Mouse (Mus musculus) stomach, embryonic 16.5 days (tissue): ENCODE results near the gene Diaph3. TPM values are rescaled to one million over a fixed set of nuclear protein-coding genes. Genes with fewer than 3 reads are reported as not detected.

ENCODE experiments used
- ATAC-seq: fragments of 200-750 bp; cut with Nextera tagmentation; 2 replicates; pipeline ENCODE4 v1.8.0; 2017; ENCODE audit warnings: moderate number of reproducible peaks, moderate TSS enrichment; ENCODE audit not compliant: insufficient read depth, low FRiP score
- H3K27ac ChIP-seq: fragments of 300-500 bp; sonication (generic); 2 replicates; pipeline ENCODE4 v1.5.1; 2014; ENCODE audit warnings: low read length
- H3K27me3 ChIP-seq: fragments of 300-500 bp; sonication (generic); 2 replicates; pipeline ENCODE4 v1.6.1; 2014; ENCODE audit warnings: low read length, control low read depth, mixed read lengths; ENCODE audit not compliant: control insufficient read depth, insufficient read depth
- H3K36me3 ChIP-seq: fragments of 300-500 bp; sonication (generic); 2 replicates; pipeline ENCODE4 v1.6.1; 2014; ENCODE audit warnings: low read length; ENCODE audit not compliant: control insufficient read depth, insufficient read depth
- H3K4me1 ChIP-seq: fragments of 300-500 bp; sonication (generic); 2 replicates; pipeline ENCODE4 v1.6.1; 2014; ENCODE audit warnings: low read length, control low read depth, mixed read lengths; ENCODE audit not compliant: control insufficient read depth, insufficient read depth
- H3K4me2 ChIP-seq: fragments of 300-500 bp; sonication (generic); 2 replicates; pipeline ENCODE4 v1.6.1; 2014; ENCODE audit warnings: low read depth, low read length, mixed read lengths
- H3K4me3 ChIP-seq: fragments of 300-500 bp; sonication (generic); replicated peaks from 2 replicates; pipeline ENCODE4 v1.5.1; 2014; ENCODE audit warnings: mild to moderate bottlenecking, low read length
- H3K9ac ChIP-seq: fragments of 300-500 bp; sonication (generic); 2 replicates; pipeline ENCODE4 v1.6.1; 2014; ENCODE audit warnings: low read length
- H3K9me3 ChIP-seq: fragments of 300-500 bp; sonication (generic); replicated peaks from 2 replicates; pipeline ENCODE4 v1.6.1; 2016; ENCODE audit warnings: low read length, control low read depth; ENCODE audit not compliant: control insufficient read depth
- WGBS: fragments of 180-500 bp; shearing (Covaris S2); extraction: QIAGEN DNeasy Blood & Tissue Kit; methylation state at CpG from one replicate; pipeline ENCODE4 v1.1.7; 2014; 5-methylcytosine and 5-hydroxymethylcytosine counted together
- polyA plus RNA-seq: library from polyadenylated mRNA; unstranded; fragments of >200 nt; fragmentation: Nextera tagmentation; extraction: Ambion mirVana; gene quantifications from 2 replicates; pipeline ENCODE4 v1.2.1, GENCODE M21; 2015

Diaph3 gene
- polyA plus RNA-seq, 1 experiment from 2014 or later = 9.4 TPM

DNA sequence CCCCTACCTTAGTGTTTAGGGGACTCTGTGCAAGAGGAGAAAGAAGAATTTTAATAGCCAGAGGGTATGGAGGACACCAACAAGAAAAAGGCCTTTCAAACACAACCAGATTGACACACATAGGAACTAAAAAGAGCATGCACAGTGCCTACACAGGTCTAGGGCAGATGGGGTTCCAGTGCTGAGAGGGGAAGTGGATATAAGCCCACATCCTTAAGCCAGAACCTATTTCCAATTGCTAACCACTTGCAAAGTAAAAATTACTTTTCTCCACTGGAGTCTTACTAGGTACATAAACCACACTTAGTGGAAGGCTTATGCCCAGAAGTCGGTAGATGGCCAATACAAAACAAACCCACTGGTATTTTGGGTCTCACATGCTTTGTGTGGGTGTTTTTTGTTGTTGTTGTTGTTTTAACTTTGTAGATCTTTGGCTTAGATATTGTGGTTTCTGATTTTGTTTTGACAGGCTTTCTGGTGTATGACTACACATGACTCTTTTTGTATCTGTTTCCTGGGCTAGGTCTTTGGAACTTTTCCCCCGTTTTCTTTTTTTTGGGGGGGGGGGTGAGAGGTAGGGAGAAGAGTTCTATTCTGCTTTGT is 426.8 kb downstream of the Diaph3 start:
- no peak for ATAC-seq
- H3K4me2 ChIP-seq = no peak overlapping the region
- 90% methylated on average over 2 of the region's 2 CpGs for WGBS

DNA sequence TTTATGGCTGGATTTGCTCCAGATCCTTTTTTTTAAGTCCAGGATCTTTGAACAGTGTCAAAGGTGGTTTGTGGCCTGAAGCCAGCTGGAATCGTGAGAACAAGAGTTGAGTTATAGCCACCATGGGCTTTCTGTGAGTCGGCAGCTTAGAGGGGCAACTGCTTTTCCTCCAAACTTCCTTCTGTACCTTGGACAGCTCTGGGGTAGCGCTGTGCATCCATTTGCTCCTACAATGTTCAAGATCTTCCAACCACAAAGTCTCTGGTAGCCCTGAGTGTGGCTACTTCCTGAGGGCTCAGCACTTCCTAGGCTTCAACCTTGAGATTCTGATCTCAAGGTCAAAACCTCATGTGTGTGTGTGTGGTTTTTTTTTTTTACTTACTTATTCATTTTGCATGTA is 437.0 kb downstream of the Diaph3 start:
- Histone ChIP-seq H3K9ac (no peak overlapping the region), H3K36me3 (no peaks in the 10 kb centered on the region)
- WGBS = 61% methylated on average over 3 of the region's 3 CpGs

More for the DNA sequence above, 426.8 kb downstream of the Diaph3 start:
- Histone ChIP-seq H3K27me3 (no peaks in the 10 kb centered on the region), H3K4me1 (no peaks in the 10 kb centered on the region), H3K27ac (no peak overlapping the region), H3K4me3 (no peak overlapping the region), H3K9me3 (no peaks in the 10 kb centered on the region), H3K9ac (no peak overlapping the region), H3K36me3 (no peaks in the 10 kb centered on the region)

DNA sequence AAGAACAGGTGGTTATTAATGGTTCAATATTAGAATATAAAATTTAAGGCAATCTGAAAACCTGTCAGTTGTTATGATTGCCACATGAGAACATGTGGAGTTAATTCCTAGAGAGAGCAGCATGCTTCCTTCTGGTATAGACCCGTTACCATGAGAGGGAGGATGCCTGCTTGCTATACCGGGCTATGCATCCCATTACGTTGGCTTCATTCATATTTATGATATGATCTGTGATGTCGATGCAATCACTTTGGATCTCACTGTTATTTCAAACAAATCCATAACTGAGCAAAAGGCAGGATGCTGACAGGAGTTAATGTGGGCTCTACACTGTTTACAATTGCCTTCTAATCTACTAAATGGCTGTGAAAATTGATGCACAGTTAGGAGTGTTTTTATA is 439.9 kb downstream of the Diaph3 start:
- H3K36me3 ChIP-seq = no peaks in the 10 kb centered on the region
- no peak overlapping the region for H3K4me2 ChIP-seq
- WGBS = 76% methylated on average over 4 of the region's 4 CpGs
- no peaks in the 10 kb centered on the region for H3K4me1 ChIP-seq
- H3K27me3 ChIP-seq = no peaks in the 10 kb centered on the region
- H3K9me3 ChIP-seq = no peaks in the 10 kb centered on the region
- H3K4me3 ChIP-seq = no peak overlapping the region
- no peak for ATAC-seq
- H3K9ac ChIP-seq = no peak overlapping the region
- H3K27ac ChIP-seq = no peak overlapping the region

More for the DNA sequence above, 437.0 kb downstream of the Diaph3 start:
- Histone ChIP-seq H3K9me3 (no peaks in the 10 kb centered on the region), H3K4me2 (no peak overlapping the region), H3K27me3 (no peaks in the 10 kb centered on the region), H3K4me1 (no peaks in the 10 kb centered on the region), H3K27ac (no peak overlapping the region), H3K4me3 (no peak overlapping the region)
- ATAC-seq = no peak

DNA sequence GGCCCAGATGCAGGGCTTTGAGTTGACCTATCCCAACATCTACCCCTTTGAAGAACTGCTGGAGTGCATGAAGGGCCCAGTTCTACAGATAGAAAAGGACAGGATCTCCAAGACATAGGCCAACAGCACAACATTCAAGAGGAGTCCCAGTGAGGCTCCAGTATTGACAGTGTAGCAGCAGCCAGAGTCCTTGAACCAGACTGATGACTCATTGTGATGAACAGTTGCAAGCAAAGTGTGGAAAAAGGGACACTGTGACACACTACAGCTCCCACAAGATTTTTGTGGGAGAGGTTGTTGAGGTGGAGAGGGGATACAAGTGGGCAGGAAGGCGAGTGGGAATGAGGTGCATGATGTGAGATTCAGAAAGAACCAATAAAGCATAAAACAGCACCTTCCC is 443.1 kb downstream of the Diaph3 start:
- no peak overlapping the region for H3K4me3 ChIP-seq
- 87% methylated on average over 1 of the region's 1 CpGs for WGBS
- H3K36me3 ChIP-seq = no peaks in the 10 kb centered on the region
- H3K9me3 ChIP-seq = no peaks in the 10 kb centered on the region
- no peak overlapping the region for H3K4me2 ChIP-seq
- H3K4me1 ChIP-seq = no peaks in the 10 kb centered on the region
- no peaks in the 10 kb centered on the region for H3K27me3 ChIP-seq
- ATAC-seq = no peak
- H3K27ac ChIP-seq = no peak overlapping the region
- H3K9ac ChIP-seq = no peak overlapping the region

DNA sequence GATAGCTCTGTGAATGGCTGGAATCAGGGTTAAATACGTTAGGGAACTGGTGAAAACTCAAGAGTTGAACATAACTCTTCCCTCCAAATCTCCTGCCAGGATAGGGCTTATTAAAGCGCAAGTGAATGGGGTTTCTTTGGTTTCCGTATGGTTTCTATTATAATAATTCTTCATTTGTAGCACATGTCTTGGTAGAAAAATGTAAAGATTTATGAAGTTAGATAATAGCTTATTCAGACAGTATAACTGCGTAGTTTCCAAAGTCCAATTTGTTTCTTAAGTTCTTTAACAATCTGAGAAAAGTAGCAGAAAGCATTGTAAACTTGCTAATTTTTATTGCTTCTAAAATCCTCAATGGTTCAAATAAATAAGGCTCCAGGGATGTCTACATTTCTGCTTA is 448.3 kb downstream of the Diaph3 start:
- H3K9me3 ChIP-seq = no peaks in the 10 kb centered on the region
- no peaks in the 10 kb centered on the region for H3K36me3 ChIP-seq
- H3K27ac ChIP-seq = no peak overlapping the region
- H3K27me3 ChIP-seq = no peaks in the 10 kb centered on the region
- H3K4me1 ChIP-seq = no peaks in the 10 kb centered on the region
- H3K4me3 ChIP-seq = no peak overlapping the region
- no peak for ATAC-seq
- 58% methylated on average over 4 of the region's 4 CpGs for WGBS
- no peak overlapping the region for H3K4me2 ChIP-seq
- no peak overlapping the region for H3K9ac ChIP-seq

DNA sequence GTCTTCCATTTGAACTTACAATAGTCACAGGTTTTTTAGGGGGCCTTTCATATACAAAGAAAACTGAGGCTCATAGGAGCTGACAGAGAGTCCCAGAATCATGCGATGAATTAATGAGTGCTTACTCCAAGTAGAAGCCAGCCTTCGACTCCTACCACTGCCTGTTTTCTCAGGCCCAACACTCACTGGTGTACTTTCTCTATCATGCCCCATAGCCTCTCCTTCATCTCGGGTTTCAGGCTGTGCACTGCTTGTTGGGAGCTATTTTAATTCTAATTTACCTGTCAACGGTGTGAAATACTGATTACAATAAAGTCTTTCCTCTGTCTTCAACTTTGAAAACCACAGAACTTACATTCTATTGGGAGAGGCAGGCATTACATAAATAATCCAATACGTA is 449.7 kb downstream of the Diaph3 start:
- ATAC-seq = no peak
- H3K27ac ChIP-seq = no peak overlapping the region
- H3K9ac ChIP-seq = no peak overlapping the region
- WGBS = 82% methylated on average over 5 of the region's 5 CpGs
- H3K4me1 ChIP-seq = no peaks in the 10 kb centered on the region
- no peak overlapping the region for H3K4me2 ChIP-seq
- H3K27me3 ChIP-seq = no peaks in the 10 kb centered on the region
- no peaks in the 10 kb centered on the region for H3K36me3 ChIP-seq
- no peaks in the 10 kb centered on the region for H3K9me3 ChIP-seq
- H3K4me3 ChIP-seq = no peak overlapping the region

DNA sequence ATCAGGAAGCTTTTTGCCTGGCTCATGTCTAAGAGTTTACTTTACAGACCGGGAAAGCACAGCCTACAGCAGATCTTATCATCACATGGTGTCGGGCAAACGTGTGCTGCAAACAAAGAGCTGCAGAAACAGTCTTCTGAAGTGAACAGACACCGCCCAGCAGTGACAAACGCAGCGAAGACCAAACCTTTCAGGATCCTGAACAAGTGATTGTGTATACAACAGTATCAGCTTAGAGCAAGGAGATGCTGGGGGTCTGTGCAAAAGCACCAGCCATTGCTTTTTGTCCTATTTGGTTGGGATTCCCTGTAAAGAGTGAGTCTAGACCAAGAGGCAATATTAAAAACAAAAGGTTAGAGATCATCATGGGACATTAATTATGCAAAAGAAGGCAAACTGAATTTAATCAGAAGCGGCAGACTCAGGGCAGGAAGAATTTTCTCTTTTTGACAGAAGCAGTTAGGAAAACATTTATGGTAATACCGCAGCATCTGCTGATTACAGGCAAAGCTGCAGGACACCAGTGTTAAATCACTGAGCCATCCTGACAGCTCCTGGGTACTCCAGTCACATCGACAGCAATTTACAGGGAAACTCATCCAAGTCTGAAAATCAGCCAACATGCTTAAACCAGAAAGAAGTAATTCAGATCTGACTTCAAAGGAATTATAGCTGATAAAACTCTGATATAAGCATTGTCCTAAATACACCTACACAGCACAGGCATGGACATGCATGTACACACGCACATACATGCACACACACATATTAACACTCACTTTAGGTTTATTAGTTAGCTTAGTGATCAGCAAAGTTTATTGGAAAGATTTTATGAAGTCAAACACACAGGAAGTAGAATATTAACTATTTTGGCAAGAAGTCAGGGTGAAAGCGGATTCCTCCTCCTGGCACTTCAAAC is 456.2 kb downstream of the Diaph3 start:
- Histone ChIP-seq H3K9ac (peak overlapping the region; percentile 14; the same call in 1 of the 2 replicates), H3K27me3 (no peaks in the 10 kb centered on the region), H3K36me3 (no peaks in the 10 kb centered on the region), H3K27ac (no peak overlapping the region), H3K9me3 (no peaks in the 10 kb centered on the region), H3K4me2 (no peak overlapping the region), H3K4me3 (no peak overlapping the region), H3K4me1 (peaks cover 7% of the 10 kb centered on the region; the same call in 1 of the 2 replicates)
- no peak for ATAC-seq
- 29% methylated on average over 11 of the region's 11 CpGs for WGBS

DNA sequence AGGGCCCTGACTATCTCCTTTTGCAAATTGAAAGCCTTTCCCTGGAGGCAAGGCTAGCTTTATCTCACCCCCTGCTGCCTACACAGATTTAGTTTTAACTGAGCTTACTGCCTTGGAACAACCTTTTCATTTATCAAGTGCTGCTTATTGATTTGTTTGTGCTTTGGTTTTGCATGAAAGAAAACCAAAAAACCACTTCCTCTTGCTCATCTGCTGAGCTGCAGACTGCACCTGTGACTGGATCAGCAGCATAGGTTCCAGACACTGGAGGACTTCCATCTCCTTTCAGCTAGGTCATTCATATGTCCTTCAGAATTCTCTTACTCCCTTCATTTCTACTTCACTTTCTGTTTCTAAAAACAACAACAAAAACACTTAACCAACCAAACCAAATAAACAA is 459.1 kb downstream of the Diaph3 start:
- no peak overlapping the region for H3K4me2 ChIP-seq
- peaks cover 7% of the 10 kb centered on the region; the same call in 1 of the 2 replicates for H3K4me1 ChIP-seq
- H3K4me3 ChIP-seq = no peak overlapping the region
- H3K27ac ChIP-seq = no peak overlapping the region
- ATAC-seq = no peak
- H3K36me3 ChIP-seq = no peaks in the 10 kb centered on the region
- H3K9me3 ChIP-seq = no peaks in the 10 kb centered on the region
- no peak overlapping the region for H3K9ac ChIP-seq
- no peaks in the 10 kb centered on the region for H3K27me3 ChIP-seq

DNA sequence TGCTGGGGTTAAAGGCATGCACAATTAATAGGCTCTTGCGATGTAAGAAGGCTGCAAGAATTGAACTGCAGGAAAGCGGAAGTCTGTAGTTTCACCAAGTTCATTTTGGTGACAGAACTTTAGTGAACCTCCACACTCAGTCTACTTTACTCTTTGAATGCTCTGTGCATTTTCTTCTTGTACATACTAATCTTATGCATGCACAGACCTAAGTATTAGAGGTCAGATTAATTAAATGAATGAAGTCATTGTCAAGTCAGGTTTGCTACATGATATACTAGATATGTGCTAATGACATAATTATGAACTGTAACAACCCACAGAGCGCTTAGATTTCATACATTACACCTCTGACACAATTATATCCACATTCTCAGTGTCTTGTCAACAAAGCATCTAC is 462.0 kb downstream of the Diaph3 start:
- Histone ChIP-seq H3K9ac (no peak overlapping the region), H3K4me3 (no peak overlapping the region), H3K27ac (no peak overlapping the region), H3K4me1 (no peaks in the 10 kb centered on the region), H3K9me3 (no peaks in the 10 kb centered on the region), H3K27me3 (no peaks in the 10 kb centered on the region), H3K36me3 (no peaks in the 10 kb centered on the region), H3K4me2 (no peak overlapping the region)
- no peak for ATAC-seq
- WGBS = 86% methylated on average over 3 of the region's 3 CpGs
